Mouse (Mus musculus): ENCODE data around the gene Zfand2a. TPM values are rescaled to one million over a fixed set of nuclear protein-coding genes. Genes with fewer than 3 reads are reported as not detected.

The Zfand2a gene
- total RNA-seq, 1 experiment = 17.4 TPM

DNA sequence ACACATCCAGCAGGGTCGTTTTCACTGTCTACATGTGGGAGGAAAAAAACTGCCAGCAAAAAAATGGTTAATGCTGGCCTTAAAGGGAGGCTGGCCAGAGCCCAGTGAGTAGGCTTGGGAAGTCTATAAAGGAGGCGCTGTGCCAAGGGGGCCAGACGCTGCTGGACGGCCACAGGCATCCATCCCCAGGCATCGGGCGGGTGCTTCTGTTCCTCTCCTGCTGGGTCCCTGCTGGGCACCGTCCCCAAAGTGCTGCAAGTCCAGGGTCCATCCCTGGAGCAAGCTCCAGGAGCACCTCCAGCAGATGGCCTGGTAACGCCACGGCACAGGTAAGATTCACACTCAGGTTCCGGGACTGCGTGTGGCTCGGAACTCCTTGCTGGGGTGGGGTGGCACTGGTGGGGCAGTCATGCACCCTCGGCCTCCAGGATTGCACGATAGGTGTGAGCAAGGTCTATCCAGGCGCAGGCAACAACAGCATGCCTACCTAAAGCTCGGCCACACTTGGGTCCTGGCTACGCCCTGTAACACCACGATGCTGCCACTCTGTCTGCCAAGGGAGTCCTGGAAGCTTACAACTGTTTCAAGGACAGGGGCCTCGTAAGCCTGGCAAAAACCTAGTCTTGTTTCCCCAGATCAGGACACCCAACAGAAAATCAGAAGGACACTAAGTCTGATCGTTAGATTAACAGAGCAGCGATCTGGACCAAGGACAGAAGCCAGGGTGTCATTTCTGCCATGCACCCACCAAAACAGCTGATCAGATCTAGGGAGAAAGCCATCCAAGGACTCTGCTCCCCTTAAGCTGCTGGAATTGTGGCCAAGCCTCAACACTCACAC lies 61.1 kb downstream of the Zfand2a start, which contains the start of gene Gper1:
Gene Gper1, plus strand, starts transcription at position 126 of the 840 bp plus-strand sequence.
- TF ChIP-seq HCFC1 (IDR thresholded peaks at IDR 0.05; ENCODE audit: borderline replicate concordance, insufficient read depth, low read length) (no peak), ZNF384 (IDR thresholded peaks at IDR 0.05; ENCODE audit: low read depth, low read length) (no peak), CHD2 (IDR thresholded peaks at IDR 0.05; ENCODE audit: low read depth, low read length) (no peak), MAFK (IDR thresholded peaks at IDR 0.05; ENCODE audit: insufficient read depth, low read depth, low read length) (no peak), ZC3H11A (IDR thresholded peaks at IDR 0.05; ENCODE audit: borderline replicate concordance, low read depth, low read length) (no peak)
- DNase-seq (ENCODE audit: low read depth, low spot score) = no peak
- Histone ChIP-seq H3K36me3 (ENCODE audit: control insufficient read depth, insufficient read depth, low read length, poor library complexity, severe bottlenecking) (peaks cover 6% of the 10 kb centered on the region; the same call in 1 of the 2 replicates), H3K4me1 (ENCODE audit: control insufficient read depth in 2 of 2, insufficient read depth in 2 of 2, low read length in 2 of 2, poor library complexity in 1 of 2) (peaks cover 0 to 11% of the 10 kb centered on the region in 2 experiments; a peak in 1 of 4 replicates), H3K9me3 (ENCODE audit: control insufficient read depth, insufficient read depth, low read depth, low read length) (no peaks in the 10 kb centered on the region), H3K4me3 (ENCODE audit: insufficient read depth in 1 of 2, low read depth in 1 of 2, low read length in 2 of 2, poor library complexity in 1 of 2, severe bottlenecking in 1 of 2) (no peak within 1 kb of the TSS), H3K9ac (ENCODE audit: insufficient read depth, low read depth, low read length, poor library complexity, severe bottlenecking) (no peak within 1 kb of the TSS), H3K27ac (ENCODE audit: insufficient read depth, low read depth, low read length, poor library complexity, severe bottlenecking) (no peak within 1 kb of the TSS)
- in situ Hi-C loops (cut with MboI; ENCODE audit: low sequenced_read_pairs in 2 of 2, unreplicated experiment in 2 of 2) = no loop called here

Other genes with a start within 250 kb of the Zfand2a start
- 140 and 149 TPM in 2 replicates for gene Get4, start 232.2 kb downstream of the Zfand2a start, total RNA-seq (2012; rRNA removed)
- gene Adap1, start 158.9 kb downstream of the Zfand2a start, total RNA-seq (2012; rRNA removed) = 65.0 and 72.4 TPM in 2 replicates
- 19.1 and 26.6 TPM in 2 replicates for gene Cox19, start 133.1 kb downstream of the Zfand2a start, total RNA-seq (2012; rRNA removed)
- not detected in 2 replicates for gene Cyp2w1, start 131.9 kb downstream of the Zfand2a start, total RNA-seq (2012; rRNA removed)
- gene Gpr146, start 106.9 kb downstream of the Zfand2a start, total RNA-seq (2012; rRNA removed) = 1.1 and 1.3 TPM in 2 replicates
- 0.49 and 1.0 TPM in 2 replicates for gene C130050O18Rik, start 79.3 kb downstream of the Zfand2a start, total RNA-seq (2012; rRNA removed)
- 0.27 and 1.0 TPM in 2 replicates for gene Gper1, start 61.4 kb downstream of the Zfand2a start, total RNA-seq (2012; rRNA removed)
- 29.5 and 32.6 TPM in 2 replicates for gene 3110082I17Rik, start 24.0 kb downstream of the Zfand2a start, total RNA-seq (2012; rRNA removed)
- 0.16 TPM in 1 of 2 replicates, not detected in the other for gene Uncx, start 58.9 kb upstream of the Zfand2a start, total RNA-seq (2012; rRNA removed)